Mouse (Mus musculus): ENCODE results near the gene Plcd3. TPM values are rescaled to one million over a fixed set of nuclear protein-coding genes. Genes with fewer than 3 reads are reported as not detected.

Gene Plcd3
- polyA plus RNA-seq, 1 experiment from 2014 or later = 4.2 TPM

DNA sequence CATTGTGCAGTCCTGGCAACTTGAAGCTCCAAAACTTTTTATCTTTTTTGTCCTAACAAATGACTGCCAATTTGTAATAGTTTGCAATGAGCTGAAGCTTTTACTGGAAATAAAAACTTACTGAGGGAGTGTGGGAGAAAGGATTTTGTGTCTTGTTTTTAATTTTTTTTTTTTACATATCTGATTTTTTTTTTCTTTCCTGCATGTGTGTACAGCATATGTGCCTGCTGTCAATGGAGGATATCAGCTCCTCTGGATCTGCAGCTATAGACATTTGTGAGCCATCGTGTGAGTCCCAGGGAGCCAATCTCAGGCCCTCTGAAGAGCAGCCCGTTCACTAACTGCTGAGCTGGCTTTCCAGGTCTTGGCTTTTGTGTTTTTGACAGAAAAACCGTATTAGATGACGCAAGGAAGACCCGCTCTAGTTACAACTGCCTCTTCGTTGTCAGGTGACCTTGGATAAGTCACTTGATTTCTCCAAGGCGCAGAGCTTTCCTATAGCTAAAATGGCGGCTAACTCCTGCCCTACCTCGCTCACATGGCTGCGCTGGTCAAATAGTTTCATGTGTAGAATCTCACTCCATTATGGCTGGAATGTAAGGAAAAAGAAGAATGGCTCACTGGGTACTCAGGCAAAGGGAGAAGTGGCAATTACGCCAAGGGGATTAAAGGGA lies 12.9 kb upstream of the Plcd3 start:
- H3K4me3 ChIP-seq (replicated peaks; ENCODE audit: low read depth, low read length) = peak overlapping the region; percentile 48
- H3K27ac ChIP-seq = peak overlapping the region; percentile 93; the same call in 1 of the 2 replicates
- no peak for DNase-seq (ENCODE audit: low spot score)
- ATAC-seq (replicated peaks; ENCODE audit: low FRiP score, low read depth) = no peak
- no peaks in the 10 kb centered on the region for H3K36me3 ChIP-seq (ENCODE audit: insufficient read depth, low read length)
- H3K27me3 ChIP-seq (ENCODE audit: insufficient read depth, low read length) = no peaks in the 10 kb centered on the region
- H3K4me1 ChIP-seq (replicated peaks; ENCODE audit: insufficient read depth, low read length) = peaks cover 35% of the 10 kb centered on the region
- no peaks in the 10 kb centered on the region for H3K9me3 ChIP-seq (replicated peaks; ENCODE audit: low read length)
- TF ChIP-seq CTCF (IDR thresholded peaks at IDR 0.05; ENCODE audit: low read depth) = no peak
- H3K4me2 ChIP-seq (ENCODE audit: low read length) = peak overlapping the region; percentile 58
- peak overlapping the region; percentile 74; the same call in 1 of the 2 replicates for H3K9ac ChIP-seq (ENCODE audit: low read depth, low read length)
- 86% methylated on average over 11 of the region's 11 CpGs for WGBS

DNA sequence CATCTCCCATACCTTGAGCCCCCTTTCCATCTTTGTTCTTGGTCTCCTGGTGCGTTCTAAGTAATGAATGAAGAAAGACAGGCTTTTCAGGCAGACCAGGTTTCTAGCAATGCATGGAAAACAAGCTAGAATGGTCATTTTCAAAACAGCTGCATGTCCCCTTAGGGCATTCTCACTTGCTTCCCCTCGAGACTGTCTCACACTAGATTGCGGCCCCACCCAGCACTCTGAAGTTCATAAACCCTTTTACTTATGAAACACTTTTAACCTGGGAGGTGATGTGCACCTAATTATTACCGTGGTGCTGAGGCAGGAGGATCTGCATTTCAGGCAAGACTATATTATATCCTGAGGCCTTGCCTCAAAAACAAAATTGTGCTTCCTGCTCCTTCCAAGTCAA lies 12.3 kb upstream of the Plcd3 start:
- DNase-seq (ENCODE audit: low spot score) (no peak), ATAC-seq (replicated peaks; ENCODE audit: low FRiP score, low read depth) (no peak)
- Histone ChIP-seq H3K36me3 (ENCODE audit: insufficient read depth, low read length) (no peaks in the 10 kb centered on the region), H3K4me3 (replicated peaks; ENCODE audit: low read depth, low read length) (no peak overlapping the region), H3K9me3 (replicated peaks; ENCODE audit: low read length) (no peaks in the 10 kb centered on the region), H3K9ac (ENCODE audit: low read depth, low read length) (no peak overlapping the region), H3K27me3 (ENCODE audit: insufficient read depth, low read length) (no peaks in the 10 kb centered on the region), H3K4me1 (replicated peaks; ENCODE audit: insufficient read depth, low read length) (peaks cover 32% of the 10 kb centered on the region), H3K27ac (no peak overlapping the region), H3K4me2 (ENCODE audit: low read length) (no peak overlapping the region)
- 74% methylated on average over 4 of the region's 4 CpGs for WGBS
- TF ChIP-seq CTCF (IDR thresholded peaks at IDR 0.05; ENCODE audit: low read depth) = no peak

DNA sequence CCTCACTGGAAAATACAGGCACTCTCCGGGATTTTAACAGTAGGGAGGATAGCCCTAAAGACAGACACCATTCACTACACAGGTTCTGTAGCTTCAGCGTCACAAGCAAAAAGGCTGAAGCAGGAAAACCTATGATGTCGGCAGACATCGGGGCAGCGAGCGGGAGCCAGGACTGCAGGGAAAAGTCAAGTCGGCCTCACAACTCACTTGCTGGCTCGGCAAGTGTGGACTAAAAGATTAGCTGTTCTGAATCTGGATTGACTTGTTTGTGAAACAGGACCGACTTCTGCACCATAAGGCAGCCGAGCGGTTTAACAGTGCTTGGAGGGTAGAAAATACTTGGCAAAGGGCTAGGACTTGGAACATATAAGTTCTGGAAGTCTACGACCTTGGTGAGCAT lies 11.5 kb upstream of the Plcd3 start:
- ATAC-seq (replicated peaks; ENCODE audit: low FRiP score, low read depth) = no peak
- 47% methylated on average over 12 of the region's 12 CpGs for WGBS
- TF ChIP-seq CTCF (IDR thresholded peaks at IDR 0.05; ENCODE audit: low read depth) = no peak
- no peak for DNase-seq (ENCODE audit: low spot score)
- H3K9ac ChIP-seq (ENCODE audit: low read depth, low read length) = no peak overlapping the region
- no peaks in the 10 kb centered on the region for H3K9me3 ChIP-seq (replicated peaks; ENCODE audit: low read length)
- no peak overlapping the region for H3K4me3 ChIP-seq (replicated peaks; ENCODE audit: low read depth, low read length)
- peak overlapping the region; percentile 71; the same call in 1 of the 2 replicates for H3K27ac ChIP-seq
- no peak overlapping the region for H3K4me2 ChIP-seq (ENCODE audit: low read length)
- no peaks in the 10 kb centered on the region for H3K27me3 ChIP-seq (ENCODE audit: insufficient read depth, low read length)
- H3K4me1 ChIP-seq (replicated peaks; ENCODE audit: insufficient read depth, low read length) = peaks cover 25% of the 10 kb centered on the region
- no peaks in the 10 kb centered on the region for H3K36me3 ChIP-seq (ENCODE audit: insufficient read depth, low read length)

DNA sequence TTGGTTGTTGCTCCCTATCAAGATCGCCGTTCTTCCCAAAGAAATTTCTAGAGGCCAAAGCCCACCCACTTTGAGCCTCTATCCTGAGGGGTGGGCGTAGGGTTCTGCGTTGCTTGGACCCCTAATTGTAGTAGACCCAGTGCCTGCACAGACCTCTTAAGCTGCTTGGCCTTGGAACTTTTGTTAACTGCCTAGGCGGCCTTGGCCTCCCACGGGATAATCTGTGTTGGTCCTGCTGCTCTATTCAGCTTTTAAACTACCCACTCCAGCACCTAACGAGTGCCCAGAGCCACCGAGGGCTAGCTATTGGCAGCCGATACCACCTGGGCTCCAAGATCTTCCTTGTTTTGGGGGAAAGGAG lies 11.1 kb upstream of the Plcd3 start:
- no peaks in the 10 kb centered on the region for H3K27me3 ChIP-seq (ENCODE audit: insufficient read depth, low read length)
- H3K27ac ChIP-seq = peak overlapping the region; percentile 71; the same call in 1 of the 2 replicates
- H3K4me2 ChIP-seq (ENCODE audit: low read length) = peak overlapping the region; percentile 73
- no peaks in the 10 kb centered on the region for H3K9me3 ChIP-seq (replicated peaks; ENCODE audit: low read length)
- H3K4me3 ChIP-seq (replicated peaks; ENCODE audit: low read depth, low read length) = peak overlapping the region; percentile 37; the same call in 1 of the 2 replicates
- H3K4me1 ChIP-seq (replicated peaks; ENCODE audit: insufficient read depth, low read length) = peaks cover 21% of the 10 kb centered on the region
- peak overlapping the region; percentile 60 for H3K9ac ChIP-seq (ENCODE audit: low read depth, low read length)
- DNase-seq (ENCODE audit: low spot score) = no peak
- 25% methylated on average over 9 of the region's 9 CpGs for WGBS
- no peaks in the 10 kb centered on the region for H3K36me3 ChIP-seq (ENCODE audit: insufficient read depth, low read length)
- no peak for ATAC-seq (replicated peaks; ENCODE audit: low FRiP score, low read depth)
- no peak for TF ChIP-seq CTCF (IDR thresholded peaks at IDR 0.05; ENCODE audit: low read depth)

DNA sequence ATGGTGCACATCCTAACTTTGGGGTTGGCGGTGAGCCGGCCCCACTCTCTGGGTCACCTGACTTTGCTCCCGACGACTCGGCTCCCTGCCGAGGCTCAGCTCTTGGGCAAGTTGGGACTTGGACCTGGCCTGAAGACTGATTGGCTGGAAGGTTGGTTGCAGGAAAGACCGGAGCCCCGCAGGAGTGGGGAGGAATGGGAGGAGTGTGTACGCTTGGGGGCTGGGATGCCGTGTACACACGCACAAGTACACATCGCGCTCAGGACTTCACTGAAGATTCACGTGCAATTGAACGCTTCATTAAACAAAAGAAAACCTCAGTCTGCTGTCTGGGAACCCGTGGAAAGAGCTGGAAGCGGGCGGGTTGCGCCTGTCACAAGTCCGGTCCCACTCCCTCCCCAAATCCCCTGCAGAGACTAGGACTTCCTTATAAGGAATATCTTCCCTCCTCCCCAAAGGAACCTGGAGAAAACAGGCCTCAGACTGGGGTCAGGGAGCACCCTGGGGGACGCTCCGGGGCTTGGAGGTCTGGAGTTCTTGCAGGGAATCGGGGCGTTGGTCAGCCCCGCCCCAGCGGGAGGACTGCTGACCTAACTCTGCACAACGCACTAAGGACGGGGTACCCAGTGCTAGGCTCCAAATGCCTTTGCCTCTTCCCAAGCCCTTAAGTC lies 10.6 kb upstream of the Plcd3 start:
- H3K9me3 ChIP-seq (replicated peaks; ENCODE audit: low read length) = no peaks in the 10 kb centered on the region
- DNase-seq (ENCODE audit: low spot score) (peak; percentile 79), ATAC-seq (replicated peaks; ENCODE audit: low FRiP score, low read depth) (no peak; the same call in 1 of the 2 replicates)
- H3K27ac ChIP-seq = peak overlapping the region; percentile 71
- H3K4me2 ChIP-seq (ENCODE audit: low read length) = peak overlapping the region; percentile 73
- H3K4me1 ChIP-seq (replicated peaks; ENCODE audit: insufficient read depth, low read length) = peaks cover 21% of the 10 kb centered on the region
- peak overlapping the region; percentile 37 for H3K4me3 ChIP-seq (replicated peaks; ENCODE audit: low read depth, low read length)
- H3K27me3 ChIP-seq (ENCODE audit: insufficient read depth, low read length) = no peaks in the 10 kb centered on the region
- no peak for TF ChIP-seq CTCF (IDR thresholded peaks at IDR 0.05; ENCODE audit: low read depth)
- WGBS = under 1% methylated on average over 28 of the region's 28 CpGs
- H3K9ac ChIP-seq (ENCODE audit: low read depth, low read length) = peak overlapping the region; percentile 60
- no peaks in the 10 kb centered on the region for H3K36me3 ChIP-seq (ENCODE audit: insufficient read depth, low read length)

DNA sequence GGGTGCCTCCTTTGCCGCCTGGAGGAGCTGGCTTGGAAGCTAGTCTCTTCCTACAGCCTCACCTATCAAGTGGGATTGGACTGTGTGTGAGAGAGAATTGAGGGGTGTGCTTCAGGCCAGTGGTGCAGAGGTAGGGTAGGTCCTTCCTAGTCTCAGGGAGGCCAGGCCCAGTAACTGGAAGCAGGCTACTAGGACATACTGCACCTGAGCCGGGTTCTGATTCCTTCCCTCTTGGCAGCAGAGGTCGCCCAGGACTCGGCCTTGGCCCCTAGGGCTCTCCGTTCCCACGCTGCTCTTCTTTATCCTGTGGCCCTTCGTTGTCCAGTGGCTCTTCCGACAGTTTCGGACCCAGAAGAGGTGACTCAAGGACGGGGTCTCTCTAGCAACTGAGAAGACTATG lies 9.8 kb upstream of the Plcd3 start:
- Histone ChIP-seq H3K9me3 (replicated peaks; ENCODE audit: low read length) (no peaks in the 10 kb centered on the region), H3K36me3 (ENCODE audit: insufficient read depth, low read length) (no peaks in the 10 kb centered on the region), H3K27ac (peak overlapping the region; percentile 71), H3K27me3 (ENCODE audit: insufficient read depth, low read length) (no peaks in the 10 kb centered on the region), H3K4me3 (replicated peaks; ENCODE audit: low read depth, low read length) (peak overlapping the region; percentile 37; the same call in 1 of the 2 replicates), H3K9ac (ENCODE audit: low read depth, low read length) (peak overlapping the region; percentile 60), H3K4me1 (replicated peaks; ENCODE audit: insufficient read depth, low read length) (peaks cover 21% of the 10 kb centered on the region), H3K4me2 (ENCODE audit: low read length) (peak overlapping the region; percentile 73)
- no peak for TF ChIP-seq CTCF (IDR thresholded peaks at IDR 0.05; ENCODE audit: low read depth)
- 22% methylated on average over 10 of the region's 10 CpGs for WGBS
- no peak for DNase-seq (ENCODE audit: low spot score)
- ATAC-seq (replicated peaks; ENCODE audit: low FRiP score, low read depth) = no peak
